Mouse (Mus musculus): ENCODE data around the gene Gstp2.
"Not testable (repeated sequence)": the region's sequence is repeated elsewhere in the genome, so short reads cannot be mapped to it uniquely, and the experiment has no call there.

Gstp2 gene

GRCm38 (mm10) chr19:4081394-4081793, 35.6 kb upstream of the Gstp2 start, which contains the start of gene Cabp2:
TSS of gene Cabp2 (plus strand) at chr19:4081578.
- DNase-seq (ENCODE audit: low read depth, low spot score): no peak
- H3K27me3 ChIP-seq (ENCODE audit: control insufficient read depth, insufficient read depth, low read length, poor library complexity, severe bottlenecking): 0 out of 2 replicates have a peak, but pooled peaks cover 2% of the 10 kb centered on the region
- no peaks in the 10 kb centered on the region for H3K36me3 ChIP-seq (ENCODE audit: control insufficient read depth, insufficient read depth, low read length, poor library complexity, severe bottlenecking)

- DNase-seq (ENCODE audit: low read depth, low spot score): no peak
These were observed 34.7 kb upstream of the Gstp2 start for GRCm38 (mm10) chr19:4080511-4081009.

GRCm38 (mm10) chr19:4079594-4079993, 33.8 kb upstream of the Gstp2 start:
- DNase-seq (ENCODE audit: low read depth, low spot score): no peak

More at GRCm38 (mm10) chr19:4080511-4081009, 34.7 kb upstream of the Gstp2 start:
- Histone ChIP-seq H3K36me3 (ENCODE audit: control insufficient read depth, insufficient read depth, low read length, poor library complexity, severe bottlenecking) (no peaks in the 10 kb centered on the region), H3K27me3 (ENCODE audit: control insufficient read depth, insufficient read depth, low read length, poor library complexity, severe bottlenecking) (0 out of 2 replicates have a peak, but pooled peaks cover 2% of the 10 kb centered on the region)

GRCm38 (mm10) chr19:4075531-4075930, 29.7 kb upstream of the Gstp2 start:
- DNase-seq (ENCODE audit: low read depth, low spot score): no peak
- H3K36me3 ChIP-seq (ENCODE audit: control insufficient read depth, insufficient read depth, low read length, poor library complexity, severe bottlenecking): no peaks in the 10 kb centered on the region
- no peaks in the 10 kb centered on the region for H3K27me3 ChIP-seq (ENCODE audit: control insufficient read depth, insufficient read depth, low read length, poor library complexity, severe bottlenecking)

More at GRCm38 (mm10) chr19:4079594-4079993, 33.8 kb upstream of the Gstp2 start:
- Histone ChIP-seq H3K36me3 (ENCODE audit: control insufficient read depth, insufficient read depth, low read length, poor library complexity, severe bottlenecking) (no peaks in the 10 kb centered on the region), H3K27me3 (ENCODE audit: control insufficient read depth, insufficient read depth, low read length, poor library complexity, severe bottlenecking) (0 out of 2 replicates have a peak, but pooled peaks cover 2% of the 10 kb centered on the region)

GRCm38 (mm10) chr19:4072706-4073424, 27.0 kb upstream of the Gstp2 start:
- no peaks in the 10 kb centered on the region for H3K36me3 ChIP-seq (ENCODE audit: control insufficient read depth, insufficient read depth, low read length, poor library complexity, severe bottlenecking)
- DNase-seq (ENCODE audit: low read depth, low spot score): no peak
- H3K27me3 ChIP-seq (ENCODE audit: control insufficient read depth, insufficient read depth, low read length, poor library complexity, severe bottlenecking): no peaks in the 10 kb centered on the region

- no peak for DNase-seq (ENCODE audit: low read depth, low spot score)
- Histone ChIP-seq H3K36me3 (ENCODE audit: control insufficient read depth, insufficient read depth, low read length, poor library complexity, severe bottlenecking) (no peaks in the 10 kb centered on the region), H3K27me3 (ENCODE audit: control insufficient read depth, insufficient read depth, low read length, poor library complexity, severe bottlenecking) (no peaks in the 10 kb centered on the region)
These were observed 25.6 kb upstream of the Gstp2 start for GRCm38 (mm10) chr19:4071406-4071805.

- no peak for DNase-seq (ENCODE audit: low read depth, low spot score)
- H3K27me3 ChIP-seq (ENCODE audit: control insufficient read depth, insufficient read depth, low read length, poor library complexity, severe bottlenecking): no peaks in the 10 kb centered on the region
- no peaks in the 10 kb centered on the region for H3K36me3 ChIP-seq (ENCODE audit: control insufficient read depth, insufficient read depth, low read length, poor library complexity, severe bottlenecking)
These were observed 24.9 kb upstream of the Gstp2 start for GRCm38 (mm10) chr19:4070756-4071155.

GRCm38 (mm10) chr19:4070311-4070710, 24.5 kb upstream of the Gstp2 start:
- DNase-seq (ENCODE audit: low read depth, low spot score): no peak
- Histone ChIP-seq H3K36me3 (ENCODE audit: control insufficient read depth, insufficient read depth, low read length, poor library complexity, severe bottlenecking) (no peaks in the 10 kb centered on the region), H3K27me3 (ENCODE audit: control insufficient read depth, insufficient read depth, low read length, poor library complexity, severe bottlenecking) (no peaks in the 10 kb centered on the region)

- Histone ChIP-seq H3K36me3 (ENCODE audit: control insufficient read depth, insufficient read depth, low read length, poor library complexity, severe bottlenecking) (no peaks in the 10 kb centered on the region), H3K27me3 (ENCODE audit: control insufficient read depth, insufficient read depth, low read length, poor library complexity, severe bottlenecking) (no peaks in the 10 kb centered on the region)
- DNase-seq (ENCODE audit: low read depth, low spot score): no peak
These were observed 23.0 kb upstream of the Gstp2 start for GRCm38 (mm10) chr19:4068717-4069410.

GRCm38 (mm10) chr19:4068242-4068641, 22.4 kb upstream of the Gstp2 start:
- not testable (repeated sequence) for H3K27me3 ChIP-seq (ENCODE audit: control insufficient read depth, insufficient read depth, low read length, poor library complexity, severe bottlenecking); DNase-seq (ENCODE audit: low read depth, low spot score); H3K36me3 ChIP-seq (ENCODE audit: control insufficient read depth, insufficient read depth, low read length, poor library complexity, severe bottlenecking)

GRCm38 (mm10) chr19:4066877-4067276, 21.1 kb upstream of the Gstp2 start:
- no peak for DNase-seq (ENCODE audit: low read depth, low spot score)
- Histone ChIP-seq H3K27me3 (ENCODE audit: control insufficient read depth, insufficient read depth, low read length, poor library complexity, severe bottlenecking) (no peaks in the 10 kb centered on the region), H3K36me3 (ENCODE audit: control insufficient read depth, insufficient read depth, low read length, poor library complexity, severe bottlenecking) (no peaks in the 10 kb centered on the region)

- Histone ChIP-seq H3K36me3 (ENCODE audit: control insufficient read depth, insufficient read depth, low read length, poor library complexity, severe bottlenecking) (no peaks in the 10 kb centered on the region), H3K27me3 (ENCODE audit: control insufficient read depth, insufficient read depth, low read length, poor library complexity, severe bottlenecking) (no peaks in the 10 kb centered on the region)
- no peak for DNase-seq (ENCODE audit: low read depth, low spot score)
These were observed 20.5 kb upstream of the Gstp2 start for GRCm38 (mm10) chr19:4066280-4066679.

- not testable (repeated sequence) for H3K36me3 ChIP-seq (ENCODE audit: control insufficient read depth, insufficient read depth, low read length, poor library complexity, severe bottlenecking); DNase-seq (ENCODE audit: low read depth, low spot score); H3K27me3 ChIP-seq (ENCODE audit: control insufficient read depth, insufficient read depth, low read length, poor library complexity, severe bottlenecking)
These were observed 18.7 kb upstream of the Gstp2 start for GRCm38 (mm10) chr19:4064501-4064900.

GRCm38 (mm10) chr19:4063357-4063756, 17.5 kb upstream of the Gstp2 start:
- H3K27me3 ChIP-seq (ENCODE audit: control insufficient read depth, insufficient read depth, low read length, poor library complexity, severe bottlenecking); DNase-seq (ENCODE audit: low read depth, low spot score); H3K36me3 ChIP-seq (ENCODE audit: control insufficient read depth, insufficient read depth, low read length, poor library complexity, severe bottlenecking): not testable (repeated sequence)

GRCm38 (mm10) chr19:4060899-4061465, 15.2 kb upstream of the Gstp2 start:
- no peaks in the 10 kb centered on the region for H3K27me3 ChIP-seq (ENCODE audit: control insufficient read depth, insufficient read depth, low read length, poor library complexity, severe bottlenecking)
- no peaks in the 10 kb centered on the region for H3K36me3 ChIP-seq (ENCODE audit: control insufficient read depth, insufficient read depth, low read length, poor library complexity, severe bottlenecking)
- no peak for DNase-seq (ENCODE audit: low read depth, low spot score)
